Mouse (Mus musculus): Measurements from ENCODE around the gene Gm11084.

- TF ChIP-seq CTCF (IDR thresholded peaks at IDR 0.05; ENCODE audit: borderline replicate concordance, insufficient read depth, low read length) (no peak), POLR2A (IDR thresholded peaks at IDR 0.05; ENCODE audit: low read depth, low read length) (no peak; the same call in 1 of the 2 replicates)
Observed at GRCm38 (mm10) chr2:72979659-72980071, 6.9 kb downstream of the Gm11084 start.

Measured in embryonic fibroblast, embryonic 13.5 days (primary cell).